Mouse (Mus musculus): ENCODE data around the gene Haao. TPM values are rescaled to one million over a fixed set of nuclear protein-coding genes. Genes with fewer than 3 reads are reported as not detected.

Gene Haao
- polyA plus RNA-seq, 1 experiment from 2014 or later: 0.41 TPM

GRCm38 (mm10) chr17:83882788-83883187 is 35.0 kb upstream of the Haao start:
- no peak overlapping the region for H3K27ac ChIP-seq
- no peak overlapping the region for H3K4me3 ChIP-seq
- no peak for DNase-seq (ENCODE audit: low spot score)
- no peaks in the 10 kb centered on the region for H3K27me3 ChIP-seq (ENCODE audit: insufficient read depth, poor library complexity, severe bottlenecking)
- 96% methylated on average over 2 of the region's 2 CpGs for WGBS
- H3K4me1 ChIP-seq (replicated peaks): no peaks in the 10 kb centered on the region
- no peaks in the 10 kb centered on the region for H3K36me3 ChIP-seq
- no peaks in the 10 kb centered on the region for H3K9me3 ChIP-seq

GRCm38 (mm10) chr17:83881071-83881470 is 33.3 kb upstream of the Haao start:
- H3K36me3 ChIP-seq: no peaks in the 10 kb centered on the region
- H3K9me3 ChIP-seq: peaks cover 6% of the 10 kb centered on the region
- no peaks in the 10 kb centered on the region for H3K4me1 ChIP-seq (replicated peaks)
- no peak overlapping the region for H3K4me3 ChIP-seq
- no peak overlapping the region for H3K27ac ChIP-seq
- WGBS: 85% methylated on average over 3 of the region's 3 CpGs
- no peaks in the 10 kb centered on the region for H3K27me3 ChIP-seq (ENCODE audit: insufficient read depth, poor library complexity, severe bottlenecking)
- no peak for DNase-seq (ENCODE audit: low spot score)

- H3K27me3 ChIP-seq (ENCODE audit: insufficient read depth, poor library complexity, severe bottlenecking): no peaks in the 10 kb centered on the region
- 88% methylated on average over 9 of the region's 9 CpGs for WGBS
- no peak overlapping the region for H3K4me3 ChIP-seq
- no peak overlapping the region for H3K27ac ChIP-seq
- no peaks in the 10 kb centered on the region for H3K36me3 ChIP-seq
- H3K4me1 ChIP-seq (replicated peaks): no peaks in the 10 kb centered on the region
- peaks cover 10% of the 10 kb centered on the region for H3K9me3 ChIP-seq
- DNase-seq (ENCODE audit: low spot score): no peak
Observed at GRCm38 (mm10) chr17:83880174-83880710, 32.5 kb upstream of the Haao start.

- H3K4me1 ChIP-seq (replicated peaks): no peaks in the 10 kb centered on the region
- DNase-seq (ENCODE audit: low spot score): no peak
Observed at GRCm38 (mm10) chr17:83879631-83880030, 31.9 kb upstream of the Haao start.

GRCm38 (mm10) chr17:83874610-83875009 is 26.8 kb upstream of the Haao start:
- H3K36me3 ChIP-seq: no peaks in the 10 kb centered on the region
- DNase-seq (ENCODE audit: low spot score): no peak
- H3K27me3 ChIP-seq (ENCODE audit: insufficient read depth, poor library complexity, severe bottlenecking): no peaks in the 10 kb centered on the region
- 80% methylated on average over 8 of the region's 8 CpGs for WGBS
- peaks cover 10% of the 10 kb centered on the region for H3K9me3 ChIP-seq
- no peak overlapping the region for H3K27ac ChIP-seq
- peaks cover 13% of the 10 kb centered on the region for H3K4me1 ChIP-seq (replicated peaks)
- H3K4me3 ChIP-seq: no peak overlapping the region

More at GRCm38 (mm10) chr17:83879631-83880030, 31.9 kb upstream of the Haao start:
- Histone ChIP-seq H3K4me3 (no peak overlapping the region), H3K27me3 (ENCODE audit: insufficient read depth, poor library complexity, severe bottlenecking) (no peaks in the 10 kb centered on the region), H3K9me3 (peaks cover 10% of the 10 kb centered on the region), H3K27ac (no peak overlapping the region), H3K36me3 (no peaks in the 10 kb centered on the region)
- 91% methylated on average over 6 of the region's 6 CpGs for WGBS

GRCm38 (mm10) chr17:83873363-83874141 is 25.8 kb upstream of the Haao start:
- DNase-seq (ENCODE audit: low spot score): peak; percentile 40
- peaks cover 10% of the 10 kb centered on the region for H3K9me3 ChIP-seq
- H3K4me1 ChIP-seq (replicated peaks): peaks cover 20% of the 10 kb centered on the region
- H3K27me3 ChIP-seq (ENCODE audit: insufficient read depth, poor library complexity, severe bottlenecking): no peaks in the 10 kb centered on the region
- no peaks in the 10 kb centered on the region for H3K36me3 ChIP-seq
- peak overlapping the region; percentile 71 for H3K27ac ChIP-seq
- WGBS: 57% methylated on average over 19 of the region's 19 CpGs
- no peak overlapping the region for H3K4me3 ChIP-seq

- peak; percentile 91 for DNase-seq (ENCODE audit: low spot score)
- no peaks in the 10 kb centered on the region for H3K36me3 ChIP-seq
- WGBS: 21% methylated on average over 14 of the region's 14 CpGs
- peaks cover 26% of the 10 kb centered on the region for H3K4me1 ChIP-seq (replicated peaks)
- H3K27me3 ChIP-seq (ENCODE audit: insufficient read depth, poor library complexity, severe bottlenecking): no peaks in the 10 kb centered on the region
- peaks cover 10% of the 10 kb centered on the region for H3K9me3 ChIP-seq
- peak overlapping the region; percentile 16; the same call in 1 of the 2 replicates for H3K4me3 ChIP-seq
- peak overlapping the region; percentile 19; the same call in 1 of the 2 replicates for H3K27ac ChIP-seq
Observed at GRCm38 (mm10) chr17:83872806-83873348, 25.1 kb upstream of the Haao start.

GRCm38 (mm10) chr17:83871354-83871753 is 23.6 kb upstream of the Haao start:
- Histone ChIP-seq H3K4me3 (no peak overlapping the region), H3K27me3 (ENCODE audit: insufficient read depth, poor library complexity, severe bottlenecking) (no peaks in the 10 kb centered on the region), H3K27ac (no peak overlapping the region), H3K36me3 (no peaks in the 10 kb centered on the region), H3K4me1 (replicated peaks) (peaks cover 26% of the 10 kb centered on the region), H3K9me3 (0 out of 2 replicates have a peak, but pooled peaks cover 4% of the 10 kb centered on the region)
- WGBS: 92% methylated on average over 5 of the region's 5 CpGs
- DNase-seq (ENCODE audit: low spot score): no peak

GRCm38 (mm10) chr17:83870385-83870784 is 22.6 kb upstream of the Haao start:
- no peak overlapping the region for H3K27ac ChIP-seq
- H3K4me1 ChIP-seq (replicated peaks): peaks cover 26% of the 10 kb centered on the region
- 95% methylated on average over 4 of the region's 4 CpGs for WGBS

GRCm38 (mm10) chr17:83866582-83866981 is 18.8 kb upstream of the Haao start:
- Histone ChIP-seq H3K36me3 (no peaks in the 10 kb centered on the region), H3K9me3 (no peaks in the 10 kb centered on the region), H3K27ac (no peak overlapping the region), H3K4me3 (no peak overlapping the region), H3K4me1 (replicated peaks) (peaks cover 27% of the 10 kb centered on the region; the same call in 1 of the 2 replicates), H3K27me3 (ENCODE audit: insufficient read depth, poor library complexity, severe bottlenecking) (peaks cover 17% of the 10 kb centered on the region)
- WGBS: 15% methylated on average over 10 of the region's 10 CpGs
- DNase-seq (ENCODE audit: low spot score): peak; percentile 71

More at GRCm38 (mm10) chr17:83870385-83870784, 22.6 kb upstream of the Haao start:
- H3K4me3 ChIP-seq: no peak overlapping the region
- H3K27me3 ChIP-seq (ENCODE audit: insufficient read depth, poor library complexity, severe bottlenecking): no peaks in the 10 kb centered on the region
- no peaks in the 10 kb centered on the region for H3K36me3 ChIP-seq
- no peaks in the 10 kb centered on the region for H3K9me3 ChIP-seq
- no peak for DNase-seq (ENCODE audit: low spot score)

GRCm38 (mm10) chr17:83865366-83865765 is 17.6 kb upstream of the Haao start:
- Histone ChIP-seq H3K4me3 (no peak overlapping the region), H3K36me3 (no peaks in the 10 kb centered on the region), H3K9me3 (no peaks in the 10 kb centered on the region), H3K4me1 (replicated peaks) (peaks cover 27% of the 10 kb centered on the region; the same call in 1 of the 2 replicates), H3K27me3 (ENCODE audit: insufficient read depth, poor library complexity, severe bottlenecking) (peaks cover 17% of the 10 kb centered on the region), H3K27ac (no peak overlapping the region)
- DNase-seq (ENCODE audit: low spot score): no peak
- WGBS: 66% methylated on average over 7 of the region's 7 CpGs

GRCm38 (mm10) chr17:83862134-83862881 is 14.5 kb upstream of the Haao start:
- Histone ChIP-seq H3K4me3 (peak overlapping the region; percentile 79), H3K9me3 (no peaks in the 10 kb centered on the region), H3K27ac (peak overlapping the region; percentile 94), H3K27me3 (ENCODE audit: insufficient read depth, poor library complexity, severe bottlenecking) (peaks cover 17% of the 10 kb centered on the region), H3K36me3 (no peaks in the 10 kb centered on the region), H3K4me1 (replicated peaks) (peaks cover 13% of the 10 kb centered on the region; the same call in 1 of the 2 replicates)
- WGBS: under 1% methylated on average over 27 of the region's 27 CpGs
- DNase-seq (ENCODE audit: low spot score): no peak
